Mouse (Mus musculus): ENCODE measurements around the gene Nadsyn1.

Nadsyn1 gene

GRCm38 (mm10) chr7:143822375-143823265 lies at the start of gene Nadsyn1, which contains the start of gene Dhcr7:
Nadsyn1 (minus strand) TSS chr7:143822849.
Dhcr7 (plus strand) TSS chr7:143823145.
- DNase-seq (ENCODE audit: low read depth, low spot score) = peak; percentile 94

GRCm38 (mm10) chr7:143868874-143869273 lies 46.2 kb upstream of the Nadsyn1 start:
- no peak for DNase-seq (ENCODE audit: low read depth, low spot score)

GRCm38 (mm10) chr7:143866538-143866937 lies 43.9 kb upstream of the Nadsyn1 start, which contains the start of gene Gm498:
Gm498 (plus strand) TSS chr7:143866838.
- DNase-seq (ENCODE audit: low read depth, low spot score) = no peak

GRCm38 (mm10) chr7:143848768-143849482 lies 26.3 kb upstream of the Nadsyn1 start:
- no peak for DNase-seq (ENCODE audit: low read depth, low spot score)

- DNase-seq (ENCODE audit: low read depth, low spot score) = no peak
These were observed 25.6 kb upstream of the Nadsyn1 start for GRCm38 (mm10) chr7:143848127-143848767.

GRCm38 (mm10) chr7:143841301-143841700 lies 18.7 kb upstream of the Nadsyn1 start:
- no peak for DNase-seq (ENCODE audit: low read depth, low spot score)

GRCm38 (mm10) chr7:143840121-143840520 lies 17.5 kb upstream of the Nadsyn1 start:
- no peak for DNase-seq (ENCODE audit: low read depth, low spot score)

- DNase-seq (ENCODE audit: low read depth, low spot score) = no peak
These were observed 15.2 kb upstream of the Nadsyn1 start for GRCm38 (mm10) chr7:143837705-143838358.

GRCm38 (mm10) chr7:143834972-143835371 lies 12.3 kb upstream of the Nadsyn1 start:
- no peak for DNase-seq (ENCODE audit: low read depth, low spot score)

- no peak for DNase-seq (ENCODE audit: low read depth, low spot score)
These were observed 11.7 kb upstream of the Nadsyn1 start for GRCm38 (mm10) chr7:143834316-143834715.

GRCm38 (mm10) chr7:143833581-143834190 lies 11.0 kb upstream of the Nadsyn1 start:
- no peak for DNase-seq (ENCODE audit: low read depth, low spot score)

- no peak for DNase-seq (ENCODE audit: low read depth, low spot score)
These were observed 10.0 kb upstream of the Nadsyn1 start for GRCm38 (mm10) chr7:143832611-143833010.

GRCm38 (mm10) chr7:143832196-143832595 lies 9.5 kb upstream of the Nadsyn1 start:
- no peak for DNase-seq (ENCODE audit: low read depth, low spot score)

- DNase-seq (ENCODE audit: low read depth, low spot score) = peak; percentile 6
These were observed 7.8 kb upstream of the Nadsyn1 start for GRCm38 (mm10) chr7:143830399-143830798.

- DNase-seq (ENCODE audit: low read depth, low spot score) = peak; percentile 97
These were observed 7.1 kb upstream of the Nadsyn1 start for GRCm38 (mm10) chr7:143829504-143830331.

GRCm38 (mm10) chr7:143826985-143827384 lies 4.3 kb upstream of the Nadsyn1 start:
- no peak for DNase-seq (ENCODE audit: low read depth, low spot score)

GRCm38 (mm10) chr7:143823266-143823605 lies 587 bp upstream of the Nadsyn1 start:
- DNase-seq (ENCODE audit: low read depth, low spot score) = no peak

- DNase-seq (ENCODE audit: low read depth, low spot score) = no peak
These were observed 1.4 kb downstream of the Nadsyn1 start for GRCm38 (mm10) chr7:143821241-143821640.

- no peak for DNase-seq (ENCODE audit: low read depth, low spot score)
These were observed 3.4 kb downstream of the Nadsyn1 start for GRCm38 (mm10) chr7:143819201-143819600.

GRCm38 (mm10) chr7:143808909-143809308 lies 13.7 kb downstream of the Nadsyn1 start:
- DNase-seq (ENCODE audit: low read depth, low spot score) = no peak

Measured in brain, embryonic 18.5 days (tissue).